Mouse (Mus musculus): ENCODE measurements around the gene Foxn1. TPM values are rescaled to one million over a fixed set of nuclear protein-coding genes. Genes with fewer than 3 reads are reported as not detected.

Foxn1 gene
- polyA plus RNA-seq, 1 experiment = not detected

DNA sequence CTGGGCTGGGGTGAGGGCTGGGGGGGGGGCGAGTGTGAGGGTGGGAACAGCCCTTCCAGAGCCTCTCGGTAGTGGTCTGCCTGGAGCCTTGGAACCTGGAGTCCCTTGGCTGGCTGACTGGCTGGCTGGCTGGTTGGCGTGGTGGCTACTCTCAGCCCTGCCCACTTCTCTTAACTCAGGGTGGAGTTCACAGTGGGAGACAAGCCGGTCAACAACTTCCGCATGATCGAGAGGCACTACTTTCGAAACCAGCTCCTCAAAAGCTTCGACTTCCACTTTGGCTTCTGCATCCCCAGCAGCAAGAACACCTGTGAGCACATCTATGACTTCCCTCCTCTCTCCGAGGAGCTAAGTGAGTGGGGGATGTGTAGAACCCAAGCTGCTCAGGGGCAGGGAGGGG, 38.5 kb downstream of the Foxn1 start:
- 46% methylated on average over 9 of the region's 9 CpGs for WGBS
- Histone ChIP-seq H3K4me3 (replicated peaks; ENCODE audit: control insufficient read depth, low read depth, low read length) (peak overlapping the region; percentile 30), H3K4me1 (ENCODE audit: control insufficient read depth, insufficient read depth, low read length) (peaks cover 8% of the 10 kb centered on the region), H3K27ac (ENCODE audit: control insufficient read depth, insufficient read depth, low read depth, low read length, poor library complexity) (peak overlapping the region; percentile 68)
- TF ChIP-seq POLR2A (IDR thresholded peaks at IDR 0.05; ENCODE audit: borderline replicate concordance, control insufficient read depth, low read depth, low read length) (no peak), CTCF (IDR thresholded peaks at IDR 0.05; ENCODE audit: control insufficient read depth, insufficient read depth, low read length) (no peak)

- TF ChIP-seq POLR2A (IDR thresholded peaks at IDR 0.05; ENCODE audit: borderline replicate concordance, control insufficient read depth, low read depth, low read length) (no peak), CTCF (IDR thresholded peaks at IDR 0.05; ENCODE audit: control insufficient read depth, insufficient read depth, low read length) (peak; percentile 80)
- H3K4me1 ChIP-seq (ENCODE audit: control insufficient read depth, insufficient read depth, low read length) = peaks cover 8% of the 10 kb centered on the region
- WGBS = 80% methylated on average over 10 of the region's 10 CpGs
These were observed 39.1 kb downstream of the Foxn1 start for GRCm38 (mm10) chr11:78347070-78347754.

GRCm38 (mm10) chr11:78346326-78347069, 39.9 kb downstream of the Foxn1 start:
- Histone ChIP-seq H3K4me1 (ENCODE audit: control insufficient read depth, insufficient read depth, low read length) (peaks cover 8% of the 10 kb centered on the region), H3K27ac (ENCODE audit: control insufficient read depth, insufficient read depth, low read depth, low read length, poor library complexity) (peak overlapping the region; percentile 85), H3K4me3 (replicated peaks; ENCODE audit: control insufficient read depth, low read depth, low read length) (peak overlapping the region; percentile 14)
- WGBS = 59% methylated on average over 6 of the region's 6 CpGs
- no peak for TF ChIP-seq CTCF (IDR thresholded peaks at IDR 0.05; ENCODE audit: control insufficient read depth, insufficient read depth, low read length)
- TF ChIP-seq POLR2A (IDR thresholded peaks at IDR 0.05; ENCODE audit: borderline replicate concordance, control insufficient read depth, low read depth, low read length) = no peak

More at GRCm38 (mm10) chr11:78347070-78347754, 39.1 kb downstream of the Foxn1 start:
- H3K27ac ChIP-seq (ENCODE audit: control insufficient read depth, insufficient read depth, low read depth, low read length, poor library complexity) = peak overlapping the region; percentile 68
- no peak overlapping the region for H3K4me3 ChIP-seq (replicated peaks; ENCODE audit: control insufficient read depth, low read depth, low read length)

GRCm38 (mm10) chr11:78345801-78346200, 40.6 kb downstream of the Foxn1 start:
- Histone ChIP-seq H3K4me3 (replicated peaks; ENCODE audit: control insufficient read depth, low read depth, low read length) (peak overlapping the region; percentile 14), H3K27ac (ENCODE audit: control insufficient read depth, insufficient read depth, low read depth, low read length, poor library complexity) (peak overlapping the region; percentile 85), H3K4me1 (ENCODE audit: control insufficient read depth, insufficient read depth, low read length) (peaks cover 8% of the 10 kb centered on the region)
- TF ChIP-seq CTCF (IDR thresholded peaks at IDR 0.05; ENCODE audit: control insufficient read depth, insufficient read depth, low read length) (no peak), POLR2A (IDR thresholded peaks at IDR 0.05; ENCODE audit: borderline replicate concordance, control insufficient read depth, low read depth, low read length) (no peak)
- WGBS = 5% methylated on average over 7 of the region's 7 CpGs

GRCm38 (mm10) chr11:78344890-78345715, 41.3 kb downstream of the Foxn1 start:
- Histone ChIP-seq H3K27ac (ENCODE audit: control insufficient read depth, insufficient read depth, low read depth, low read length, poor library complexity) (peak overlapping the region; percentile 85), H3K4me1 (ENCODE audit: control insufficient read depth, insufficient read depth, low read length) (peaks cover 8% of the 10 kb centered on the region), H3K4me3 (replicated peaks; ENCODE audit: control insufficient read depth, low read depth, low read length) (peak overlapping the region; percentile 46)
- WGBS = 13% methylated on average over 8 of the region's 8 CpGs
- no peak for TF ChIP-seq POLR2A (IDR thresholded peaks at IDR 0.05; ENCODE audit: borderline replicate concordance, control insufficient read depth, low read depth, low read length)
- no peak for TF ChIP-seq CTCF (IDR thresholded peaks at IDR 0.05; ENCODE audit: control insufficient read depth, insufficient read depth, low read length)

GRCm38 (mm10) chr11:78344328-78344889, 41.9 kb downstream of the Foxn1 start:
- peak overlapping the region; percentile 79 for H3K4me3 ChIP-seq (replicated peaks; ENCODE audit: control insufficient read depth, low read depth, low read length)
- peaks cover 8% of the 10 kb centered on the region for H3K4me1 ChIP-seq (ENCODE audit: control insufficient read depth, insufficient read depth, low read length)
- WGBS = 46% methylated on average over 6 of the region's 6 CpGs
- TF ChIP-seq CTCF (IDR thresholded peaks at IDR 0.05; ENCODE audit: control insufficient read depth, insufficient read depth, low read length) (no peak), POLR2A (IDR thresholded peaks at IDR 0.05; ENCODE audit: borderline replicate concordance, control insufficient read depth, low read depth, low read length) (no peak)
- H3K27ac ChIP-seq (ENCODE audit: control insufficient read depth, insufficient read depth, low read depth, low read length, poor library complexity) = peak overlapping the region; percentile 85

DNA sequence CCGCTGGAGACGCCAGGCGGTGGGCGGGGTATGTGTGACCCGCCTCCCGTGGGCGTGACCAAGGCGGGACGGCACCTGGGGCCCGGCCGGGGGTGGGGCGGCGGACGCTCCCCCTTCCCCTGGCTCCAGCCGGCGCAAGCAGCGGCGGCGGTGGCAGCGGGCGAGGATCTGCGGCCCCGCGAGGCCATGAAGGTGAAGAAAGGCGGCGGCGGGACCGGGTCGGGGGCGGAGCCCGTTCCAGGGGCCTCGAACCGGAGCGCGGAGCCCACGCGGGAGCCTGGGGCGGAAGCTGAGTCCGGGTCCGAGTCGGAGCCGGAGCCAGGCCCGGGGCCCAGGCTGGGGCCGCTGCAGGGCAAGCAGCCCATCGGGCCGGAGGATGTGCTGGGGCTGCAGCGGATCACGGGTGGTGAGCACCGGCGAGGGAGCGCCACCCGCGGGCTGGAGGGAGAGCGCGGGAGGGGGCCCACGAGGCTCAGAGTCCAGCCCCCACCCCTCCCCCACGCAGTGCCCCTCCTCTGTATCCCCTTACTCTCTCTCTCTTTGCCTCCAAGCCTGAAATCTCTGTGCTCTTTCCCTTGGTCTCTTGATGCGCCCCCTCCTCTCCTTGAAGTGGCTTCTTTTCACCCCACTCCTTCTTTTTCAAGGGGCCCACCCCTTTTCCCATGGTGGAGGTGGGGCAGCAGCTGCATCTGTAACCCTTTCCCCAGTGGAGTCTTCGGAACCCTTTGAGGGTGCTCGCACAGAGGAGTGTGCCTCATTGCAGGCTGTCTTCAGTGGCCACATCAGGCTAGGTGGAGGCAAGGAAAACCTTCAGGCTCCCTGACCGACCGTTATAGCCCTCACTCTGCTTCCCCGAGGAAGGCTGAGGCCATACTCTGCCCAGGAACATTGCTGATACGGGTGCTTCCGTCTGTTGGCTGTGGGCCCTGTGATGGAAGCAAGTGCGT, 42.7 kb downstream of the Foxn1 start, which contains the start of gene Unc119:
TSS of gene Unc119 (plus strand) at position 102 of the 947 bp plus-strand sequence.
- Histone ChIP-seq H3K27ac (ENCODE audit: control insufficient read depth, insufficient read depth, low read depth, low read length, poor library complexity) (peak within 1 kb of the TSS; percentile 74), H3K4me3 (replicated peaks; ENCODE audit: control insufficient read depth, low read depth, low read length) (peak within 1 kb of the TSS; percentile 79), H3K4me1 (ENCODE audit: control insufficient read depth, insufficient read depth, low read length) (peaks cover 8% of the 10 kb centered on the region)
- WGBS = 2% methylated on average over 64 of the region's 66 CpGs
- TF ChIP-seq CTCF (IDR thresholded peaks at IDR 0.05; ENCODE audit: control insufficient read depth, insufficient read depth, low read length) (no peak), POLR2A (IDR thresholded peaks at IDR 0.05; ENCODE audit: borderline replicate concordance, control insufficient read depth, low read depth, low read length) (peak; percentile 54; the same call in 1 of the 2 replicates)

Measured in bone marrow, adult 2 months (tissue).